Comparison of ENCODE assay signal across 9 mouse cellular contexts in genomic region chr5:20620596-20621511, GRCm38 (mm10).
DNase-seq lines count a peak whose midpoint lies in the region; ATAC-seq lines count a peak whose summit lies in the region.
"Had no signal": no experiment of that assay in that cellular context is flagged by ENCODE, and none has a peak within 500 bp of the region (broad histone marks: within the 10 kb centered on the region; RNA-seq: fewer than 3 reads in every experiment).

No protein-coding gene starts in this region.

- H3K4me3 ChIP-seq in forebrain, embryonic 16.5 days (replicated peaks; ENCODE audit: low read length) = no peak overlapping the region
- no peak overlapping the region for H3K4me3 ChIP-seq in forebrain, embryonic 11.5 days (ENCODE audit: low read depth, low read length)
- no peak overlapping the region for H3K4me3 ChIP-seq in kidney, embryonic 14.5 days (ENCODE audit: low read length)

- DNase-seq in forebrain, embryonic 11.5 days (ENCODE audit: low spot score) = no peak
- peak; percentile 55 for DNase-seq in kidney, adult 9 months
- peak; percentile 6 to 15 for DNase-seq in gastrocnemius, adult 8-10 months (ENCODE audit: low spot score in 2 of 2)
- peak; percentile 54 for DNase-seq in lung, postnatal 10 days
- no peak for DNase-seq in right cerebral cortex, postnatal 10 days (ENCODE audit: low spot score in 2 of 2)
- DNase-seq in frontal cortex, postnatal 25 days (ENCODE audit: low spot score in 2 of 2) = no peak
- DNase-seq: cerebellum, postnatal 25 days had no signal

- ATAC-seq in forebrain, embryonic 16.5 days = 0 out of 2 replicates have a peak, but pooled peaks have one; percentile 18
- no peak for ATAC-seq in forebrain, embryonic 11.5 days (replicated peaks; ENCODE audit: low FRiP score)
- no peak for ATAC-seq in kidney, embryonic 14.5 days (ENCODE audit: low FRiP score, low TSS enrichment)

- H3K4me1 ChIP-seq in forebrain, embryonic 16.5 days (replicated peaks; ENCODE audit: control insufficient read depth, insufficient read depth, low read length) = no peaks in the 10 kb centered on the region
- 0 out of 2 replicates have a peak, but pooled peaks cover 2% of the 10 kb centered on the region for H3K4me1 ChIP-seq in forebrain, embryonic 11.5 days (replicated peaks; ENCODE audit: control insufficient read depth, insufficient read depth, low read length)
- H3K4me1 ChIP-seq in kidney, embryonic 14.5 days (ENCODE audit: control insufficient read depth, insufficient read depth, low read length) = no peaks in the 10 kb centered on the region

- H3K27me3 ChIP-seq in forebrain, embryonic 16.5 days (replicated peaks; ENCODE audit: control insufficient read depth, insufficient read depth, low read length) = no peaks in the 10 kb centered on the region
- no peaks in the 10 kb centered on the region for H3K27me3 ChIP-seq in forebrain, embryonic 11.5 days (ENCODE audit: control insufficient read depth, insufficient read depth, low read length)
- no peaks in the 10 kb centered on the region for H3K27me3 ChIP-seq in kidney, embryonic 14.5 days (ENCODE audit: control insufficient read depth, insufficient read depth, low read length)

- H3K9me3 ChIP-seq in forebrain, embryonic 16.5 days (ENCODE audit: control insufficient read depth, low read length) = no peaks in the 10 kb centered on the region
- H3K9me3 ChIP-seq in forebrain, embryonic 11.5 days (ENCODE audit: control insufficient read depth, low read length) = no peaks in the 10 kb centered on the region
- no peaks in the 10 kb centered on the region for H3K9me3 ChIP-seq in kidney, embryonic 14.5 days (ENCODE audit: control insufficient read depth, low read length)

- 63% methylated on average over 7 of the region's 7 CpGs for WGBS in forebrain, embryonic 16.5 days
- 87% methylated on average over 7 of the region's 7 CpGs for WGBS in forebrain, embryonic 11.5 days
- 71% methylated on average over 7 of the region's 7 CpGs for whole genome bisulfite sequencing in kidney, embryonic 14.5 days

- H3K9ac ChIP-seq in forebrain, embryonic 16.5 days (replicated peaks; ENCODE audit: low read depth, low read length) = no peak overlapping the region
- no peak overlapping the region for H3K9ac ChIP-seq in forebrain, embryonic 11.5 days (ENCODE audit: low read length)
- H3K9ac ChIP-seq in kidney, embryonic 14.5 days (ENCODE audit: low read depth, low read length) = no peak overlapping the region

- no peaks in the 10 kb centered on the region for H3K36me3 ChIP-seq in forebrain, embryonic 16.5 days (ENCODE audit: control insufficient read depth, insufficient read depth)
- no peaks in the 10 kb centered on the region for H3K36me3 ChIP-seq in forebrain, embryonic 11.5 days (ENCODE audit: control insufficient read depth, insufficient read depth, low read length)
- no peaks in the 10 kb centered on the region for H3K36me3 ChIP-seq in kidney, embryonic 14.5 days (ENCODE audit: control insufficient read depth, insufficient read depth, low read length)

- no peak overlapping the region for H3K4me2 ChIP-seq in forebrain, embryonic 16.5 days (ENCODE audit: low read length)
- H3K4me2 ChIP-seq in forebrain, embryonic 11.5 days (ENCODE audit: low read depth, low read length, severe bottlenecking) = no peak overlapping the region
- no peak overlapping the region for H3K4me2 ChIP-seq in kidney, embryonic 14.5 days (replicated peaks; ENCODE audit: low read depth, low read length)

- no peak overlapping the region for H3K27ac ChIP-seq in forebrain, embryonic 16.5 days (ENCODE audit: low read length)
- H3K27ac ChIP-seq in forebrain, embryonic 11.5 days (ENCODE audit: low read depth, low read length) = no peak overlapping the region
- H3K27ac ChIP-seq in kidney, embryonic 14.5 days (ENCODE audit: low read depth, low read length) = no peak overlapping the region

Comparison
In these comparisons a context has a peak if more than half of its experiments do, and no peak if none do; other contexts are left out.
1. DNase-seq: peak in kidney, adult 9 months (single experiment), gastrocnemius, adult 8-10 months (2 of 2) and lung, postnatal 10 days (single experiment); none in forebrain, embryonic 11.5 days (single experiment), right cerebral cortex, postnatal 10 days (0 of 2) and frontal cortex, postnatal 25 days (0 of 2).